Mouse (Mus musculus) c-Kit-positive CD71-positive TER-119-negative erythroid progenitor cells, embryonic 14.5 days (primary cell): ENCODE measurements around the gene Asap2.

Experiments
- DNase-seq: peaks from one replicate; pipeline ENCODE4 v3.0.0-alpha.2; 2013; ENCODE audit warnings: low read depth

Asap2 gene

DNA sequence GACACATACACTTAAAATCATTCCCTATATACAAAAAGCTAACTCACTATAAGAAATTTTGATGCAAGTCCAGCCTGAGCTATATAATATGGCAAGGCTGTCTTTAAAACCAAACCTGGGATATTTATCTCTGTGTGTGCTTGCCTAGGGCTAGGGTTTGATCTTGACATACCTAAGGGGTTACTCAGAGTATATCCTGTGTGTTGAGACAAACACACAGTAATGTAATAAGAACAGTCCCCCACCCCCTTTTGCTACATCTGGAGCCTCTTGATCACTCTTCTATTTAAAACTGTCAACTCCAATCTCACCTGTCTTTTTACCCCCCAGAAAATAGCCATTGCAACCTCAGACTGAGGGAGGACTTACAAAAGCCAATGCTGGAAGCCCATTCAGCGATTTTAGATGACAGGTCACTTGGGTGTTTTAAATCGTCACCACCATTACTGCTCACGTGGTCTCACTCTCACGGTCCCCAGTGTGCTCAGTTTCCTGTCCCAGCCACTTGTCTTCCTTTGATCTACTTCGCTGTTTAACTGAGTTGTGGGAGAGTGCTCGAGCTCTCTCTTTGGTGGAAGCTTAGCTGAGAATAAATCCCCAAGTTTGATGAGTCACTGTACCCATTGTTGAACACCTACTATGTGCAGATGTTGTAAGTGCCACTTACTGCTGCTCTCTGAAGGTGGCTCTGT is 176.8 kb downstream of the Asap2 start:
- no peak for DNase-seq

DNA sequence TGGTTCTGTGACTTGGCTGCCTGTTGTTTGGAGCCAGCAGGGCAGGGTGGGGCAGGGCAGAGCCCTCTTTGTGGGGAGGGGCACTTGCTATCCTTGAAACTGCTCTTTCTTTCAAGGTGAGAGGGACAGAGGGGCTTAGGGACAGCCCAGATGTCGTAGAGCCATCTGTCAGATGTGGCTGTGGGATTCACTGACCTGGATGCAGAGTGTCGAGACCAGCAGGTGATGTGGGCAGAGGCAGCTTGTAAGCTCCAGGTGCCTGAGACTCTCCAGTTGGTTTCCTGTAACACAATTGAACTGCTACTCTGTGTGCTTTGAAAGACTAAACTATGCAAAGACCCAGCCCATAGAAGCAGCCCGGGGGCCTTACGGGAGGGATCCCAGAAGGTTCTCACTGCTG is 177.5 kb downstream of the Asap2 start:
- DNase-seq = no peak

DNA sequence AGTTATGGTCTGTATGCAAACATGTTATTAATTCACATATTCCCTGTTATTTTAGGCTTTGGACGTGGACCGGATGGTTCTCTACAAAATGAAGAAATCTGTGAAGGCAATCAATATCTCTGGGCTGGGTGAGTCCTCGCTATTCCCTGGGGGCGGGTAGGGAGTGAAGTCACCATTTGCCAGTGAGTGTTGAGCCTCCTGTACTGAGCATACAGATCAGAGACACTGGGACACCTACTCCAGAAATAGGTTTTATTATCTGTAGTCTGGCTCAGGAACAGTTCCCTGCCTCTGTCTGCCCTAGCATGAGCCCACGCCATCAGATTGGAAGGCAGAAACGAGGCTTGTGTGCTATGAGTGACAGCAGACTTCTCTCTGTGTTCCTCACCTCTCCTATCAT is 177.9 kb downstream of the Asap2 start:
- no peak for DNase-seq

DNA sequence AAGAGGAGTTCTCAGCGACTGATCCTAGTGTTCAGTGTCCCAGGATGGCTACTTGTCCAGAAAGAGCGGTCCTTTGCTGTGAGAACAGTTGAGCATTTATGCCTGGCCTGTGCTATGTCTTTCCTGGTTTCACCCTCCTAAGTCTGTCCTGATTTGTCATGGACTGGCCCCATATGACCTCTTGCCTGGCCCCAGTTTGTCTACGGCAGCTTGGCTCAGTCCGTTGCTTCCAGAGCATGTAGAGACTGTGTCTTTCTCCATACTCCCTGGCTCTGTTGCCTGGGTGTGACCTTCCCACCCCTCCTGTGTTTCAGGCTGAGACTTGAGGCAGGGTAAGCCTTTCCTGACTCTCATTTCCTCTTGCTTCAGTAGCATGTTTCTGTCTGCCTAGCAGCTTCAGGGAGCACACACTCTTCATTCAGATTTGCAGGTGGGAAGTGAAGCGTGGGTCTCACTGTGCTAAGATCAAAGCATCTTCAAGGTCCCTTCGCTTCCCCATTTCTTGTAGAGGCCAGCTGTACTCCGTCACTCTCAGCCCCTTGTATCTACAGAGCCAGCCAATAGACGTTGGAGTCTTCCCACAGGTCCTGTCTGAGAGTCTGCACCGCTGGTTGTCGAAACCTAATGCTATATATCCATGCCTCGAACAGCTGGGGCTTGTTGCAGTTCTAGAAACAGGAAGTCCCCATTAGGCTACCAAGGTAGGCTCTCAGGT is 181.7 kb downstream of the Asap2 start:
- no peak for DNase-seq

DNA sequence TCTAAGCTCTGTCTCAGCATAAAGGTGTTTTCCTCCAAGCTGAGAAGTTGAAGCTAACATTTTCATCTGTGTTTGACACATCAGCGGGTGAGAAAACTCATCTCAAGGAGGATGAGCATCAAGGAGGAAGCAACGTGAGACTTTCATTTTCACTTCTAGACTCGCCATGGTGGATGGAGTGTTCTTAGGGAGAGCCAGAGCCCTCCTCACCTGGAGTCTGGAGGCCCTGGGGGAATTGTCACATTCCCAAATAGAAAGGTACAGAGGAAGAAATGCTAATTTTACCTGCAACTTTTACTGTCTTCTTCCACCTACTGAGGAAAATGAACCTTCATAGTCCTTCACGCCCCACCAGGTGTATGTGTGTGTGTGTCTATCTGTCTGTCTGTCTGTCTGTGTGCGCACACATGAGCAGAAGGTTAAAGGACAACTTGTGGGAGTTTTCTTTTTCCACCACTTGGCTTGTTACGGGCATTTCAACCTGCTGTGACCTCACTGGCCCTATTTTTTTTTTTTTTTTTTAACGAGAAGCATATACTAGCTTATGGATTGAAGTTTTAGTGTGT is 183.7 kb downstream of the Asap2 start:
- DNase-seq = no peak

DNA sequence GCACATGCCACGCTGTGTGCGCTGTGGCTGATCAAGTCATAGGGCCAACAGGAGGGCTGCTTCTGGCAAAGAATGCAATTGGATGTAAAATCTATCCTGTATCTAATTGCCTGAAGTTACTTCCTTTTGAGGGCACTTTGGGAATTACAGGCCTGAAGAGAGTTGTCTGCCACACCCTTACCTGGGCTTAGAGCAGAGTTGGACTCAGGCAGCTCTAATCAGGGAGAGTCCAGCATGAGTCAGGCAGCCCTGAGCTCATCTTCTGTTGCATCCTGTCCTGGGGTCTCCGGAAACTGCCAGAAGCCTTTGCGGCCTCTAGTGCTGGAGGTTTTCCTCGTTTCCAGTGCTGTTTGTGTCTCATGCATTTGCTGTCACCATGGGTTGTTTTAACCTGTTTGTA is 186.1 kb downstream of the Asap2 start:
- no peak for DNase-seq

DNA sequence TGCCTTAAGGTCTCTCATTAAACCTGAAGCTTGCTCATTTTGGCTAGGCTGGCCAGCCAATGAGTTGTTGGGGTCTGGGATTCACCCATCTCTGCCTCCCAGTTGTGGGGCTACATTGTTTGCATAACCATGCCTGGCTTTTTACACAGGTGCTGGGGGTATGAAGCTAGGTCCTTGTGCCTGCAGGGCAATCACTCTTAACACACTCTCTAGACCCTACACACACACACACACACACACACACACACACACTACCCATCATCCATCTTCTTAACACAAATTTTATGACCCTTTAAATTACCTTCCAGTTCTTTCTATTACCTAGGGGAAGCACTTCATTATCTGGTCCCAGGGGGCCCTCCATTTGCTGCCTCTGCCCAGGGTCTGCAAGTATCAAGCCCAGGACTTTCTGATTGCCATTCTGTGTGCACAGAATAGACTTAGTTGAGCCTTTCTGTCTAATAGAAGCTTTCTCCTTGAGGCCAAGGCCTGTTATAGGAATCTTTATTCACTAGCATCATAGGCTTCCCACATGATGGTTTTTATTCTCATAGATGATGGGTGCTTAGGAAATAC is 187.0 kb downstream of the Asap2 start:
- no peak for DNase-seq

DNA sequence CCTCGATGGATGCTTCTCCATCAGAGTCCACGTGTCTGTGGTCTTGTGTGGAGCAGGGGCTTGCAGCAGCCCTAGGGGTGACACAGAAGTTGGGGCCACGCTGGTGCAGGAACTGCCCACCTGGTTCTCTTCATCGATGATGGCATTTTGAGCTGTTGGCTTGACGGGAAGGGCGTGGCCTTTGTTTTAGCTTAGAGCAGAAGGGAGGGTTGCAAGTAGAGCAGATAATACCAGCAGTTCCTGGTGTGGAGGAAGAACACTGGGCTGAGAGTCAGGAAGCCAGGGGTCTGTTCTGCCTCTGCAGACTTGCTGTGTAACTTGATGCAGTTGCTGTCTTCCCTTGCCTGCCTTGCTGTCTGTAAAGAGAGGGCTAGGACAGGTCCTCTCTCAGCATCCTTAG is 189.8 kb downstream of the Asap2 start:
- no peak for DNase-seq

DNA sequence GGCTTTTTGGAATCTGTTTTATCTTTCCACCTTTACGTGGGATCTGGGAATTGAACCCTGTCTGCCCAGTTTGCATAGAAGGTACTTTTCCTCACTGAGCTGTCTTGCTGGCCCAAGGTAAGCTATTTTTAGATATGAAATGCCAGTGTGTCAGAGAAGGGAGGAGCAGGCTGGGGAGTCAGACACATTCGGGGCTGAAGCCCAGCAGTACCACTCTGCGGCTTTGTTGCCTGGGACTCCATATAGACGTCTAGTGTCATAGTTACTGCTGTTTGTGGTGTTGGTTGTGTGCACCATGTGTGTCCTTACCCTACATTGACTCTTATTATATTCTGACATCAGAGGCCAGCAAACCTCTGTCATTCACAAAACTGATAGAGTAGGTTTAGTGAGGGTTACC is 192.5 kb downstream of the Asap2 start:
- no peak for DNase-seq

DNA sequence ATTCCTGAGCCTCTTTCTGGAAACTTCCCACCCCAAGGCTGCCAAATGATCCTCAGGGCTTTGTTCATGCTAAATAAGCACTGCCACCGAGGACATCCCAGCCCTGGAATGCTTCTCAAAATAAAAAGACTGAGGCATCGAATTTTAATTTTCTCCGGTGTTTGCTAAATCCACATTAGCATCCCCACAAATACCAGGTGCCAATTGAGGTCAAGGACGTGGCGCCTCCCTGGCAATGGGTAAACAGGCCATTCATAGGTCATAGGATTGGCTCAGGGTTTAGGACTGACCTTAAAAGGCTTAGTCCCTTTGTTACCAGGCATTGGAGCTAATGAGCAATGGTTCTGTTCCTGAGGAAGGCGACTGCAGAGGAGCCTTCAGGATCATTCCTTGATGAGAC is 193.1 kb downstream of the Asap2 start:
- DNase-seq = no peak

DNA sequence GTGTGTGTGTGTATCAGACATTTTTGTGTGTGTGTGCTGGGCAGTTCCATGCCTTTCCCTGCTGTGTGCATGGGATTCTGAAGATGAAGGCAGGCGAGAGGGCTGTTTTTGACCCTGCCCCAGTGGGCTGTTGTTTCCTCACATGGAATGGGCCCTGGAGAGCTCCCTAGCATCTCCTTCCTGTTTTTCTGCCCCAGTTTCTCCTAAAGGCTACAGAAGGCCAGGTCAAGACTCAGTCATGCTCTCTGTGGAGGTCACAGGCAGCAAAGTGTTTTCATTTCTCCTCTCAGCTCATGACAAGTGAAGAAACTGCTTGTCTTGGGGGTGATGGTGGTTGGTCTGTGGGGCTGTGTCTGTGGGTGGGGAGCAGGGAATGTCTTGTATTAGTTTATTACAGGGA is 195.9 kb downstream of the Asap2 start:
- DNase-seq = no peak

DNA sequence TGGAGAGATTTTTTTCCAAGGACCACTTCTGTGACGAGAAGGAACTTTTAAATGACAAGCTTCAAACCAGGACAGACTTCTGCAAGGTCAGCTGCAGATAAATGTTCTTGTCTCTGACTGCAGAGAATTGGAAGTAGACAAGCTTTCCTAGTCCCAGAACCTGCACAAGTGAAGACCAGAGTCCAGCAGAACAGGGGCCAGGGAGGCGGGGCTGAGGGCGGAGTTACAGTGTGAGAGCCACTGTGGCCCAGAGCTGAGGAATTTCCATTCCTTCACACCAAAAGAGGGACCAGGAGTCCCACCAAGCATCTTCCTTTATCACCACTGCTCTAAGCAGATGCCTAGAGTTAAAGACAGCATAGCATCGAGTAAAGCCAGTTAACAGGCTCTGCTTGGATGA is 198.6 kb downstream of the Asap2 start:
- no peak for DNase-seq

DNA sequence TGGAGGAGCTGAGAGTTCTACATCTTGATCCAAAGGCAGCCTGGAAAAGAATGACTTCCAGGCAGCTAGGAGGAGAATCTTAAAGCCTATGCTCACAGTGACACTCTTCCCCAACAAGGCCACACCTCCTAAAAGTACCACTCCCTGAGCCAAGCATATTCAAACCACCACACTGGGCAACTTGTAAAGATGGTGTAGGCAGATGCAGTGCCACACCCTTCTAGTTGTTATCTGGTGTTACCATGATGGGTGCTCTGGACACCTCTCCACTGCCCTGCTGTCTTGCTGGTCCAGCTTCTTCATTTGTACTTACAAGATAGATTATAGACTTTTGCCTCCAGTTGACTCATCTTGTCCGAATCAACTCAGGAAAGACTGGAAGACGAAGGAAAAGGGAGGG is 201.3 kb downstream of the Asap2 start:
- no peak for DNase-seq

DNA sequence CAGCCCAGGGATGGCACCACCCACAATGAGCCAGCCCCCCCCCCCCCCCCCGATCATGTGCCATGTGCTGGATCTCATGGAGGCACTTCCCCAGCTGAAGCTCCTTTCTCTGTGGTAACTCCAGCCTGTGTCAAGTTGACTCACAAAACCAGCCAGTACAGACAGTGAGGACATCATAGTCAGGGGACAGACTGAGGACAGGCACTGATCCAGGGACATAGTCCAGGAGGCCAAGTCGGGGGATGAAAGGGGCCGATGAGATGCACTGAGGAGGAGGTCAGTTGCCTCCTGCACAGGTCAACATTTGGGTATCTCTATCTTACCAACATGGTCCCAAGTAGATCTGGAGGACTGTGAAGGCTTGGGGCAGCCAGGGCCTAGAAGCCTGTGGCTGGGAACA is 205.2 kb downstream of the Asap2 start:
- no peak for DNase-seq

DNA sequence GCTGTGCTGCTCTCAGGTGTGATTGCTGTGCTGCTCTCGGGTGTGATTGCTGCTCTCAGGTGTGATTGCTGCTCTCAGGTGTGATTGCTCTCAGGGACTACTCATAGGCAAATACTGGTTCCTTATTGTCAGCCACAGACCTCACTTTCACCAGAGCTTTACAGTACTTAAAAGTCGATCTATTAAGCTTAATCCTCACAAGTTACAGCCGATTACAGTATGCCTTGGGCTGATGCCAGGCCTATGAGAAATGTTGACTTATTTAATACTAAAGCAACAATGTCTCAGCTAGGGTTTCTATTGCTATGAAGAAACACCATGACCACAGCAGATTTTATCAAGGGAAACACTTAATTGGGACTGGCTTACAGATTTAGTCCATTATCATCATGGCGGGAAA is 206.2 kb downstream of the Asap2 start:
- DNase-seq = no peak

DNA sequence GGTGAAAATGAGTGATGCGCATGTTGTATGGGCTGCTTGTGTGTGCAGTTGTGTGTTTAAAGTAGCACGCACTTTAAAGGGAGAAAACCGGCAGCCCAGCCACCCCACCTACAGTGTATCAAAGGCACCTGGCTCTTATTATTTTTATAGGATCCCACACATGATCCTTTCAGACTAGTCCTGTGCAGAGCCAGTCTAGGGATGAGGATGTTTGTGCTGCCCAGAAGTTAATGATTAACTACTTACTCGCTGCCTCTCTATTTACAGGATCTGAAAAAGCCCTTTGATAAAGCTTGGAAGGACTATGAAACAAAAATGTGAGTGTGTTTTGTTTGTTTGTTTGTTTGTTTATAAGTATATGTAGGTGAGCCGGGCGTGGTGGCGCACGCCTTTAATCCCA is 210.4 kb downstream of the Asap2 start:
- DNase-seq = no peak

DNA sequence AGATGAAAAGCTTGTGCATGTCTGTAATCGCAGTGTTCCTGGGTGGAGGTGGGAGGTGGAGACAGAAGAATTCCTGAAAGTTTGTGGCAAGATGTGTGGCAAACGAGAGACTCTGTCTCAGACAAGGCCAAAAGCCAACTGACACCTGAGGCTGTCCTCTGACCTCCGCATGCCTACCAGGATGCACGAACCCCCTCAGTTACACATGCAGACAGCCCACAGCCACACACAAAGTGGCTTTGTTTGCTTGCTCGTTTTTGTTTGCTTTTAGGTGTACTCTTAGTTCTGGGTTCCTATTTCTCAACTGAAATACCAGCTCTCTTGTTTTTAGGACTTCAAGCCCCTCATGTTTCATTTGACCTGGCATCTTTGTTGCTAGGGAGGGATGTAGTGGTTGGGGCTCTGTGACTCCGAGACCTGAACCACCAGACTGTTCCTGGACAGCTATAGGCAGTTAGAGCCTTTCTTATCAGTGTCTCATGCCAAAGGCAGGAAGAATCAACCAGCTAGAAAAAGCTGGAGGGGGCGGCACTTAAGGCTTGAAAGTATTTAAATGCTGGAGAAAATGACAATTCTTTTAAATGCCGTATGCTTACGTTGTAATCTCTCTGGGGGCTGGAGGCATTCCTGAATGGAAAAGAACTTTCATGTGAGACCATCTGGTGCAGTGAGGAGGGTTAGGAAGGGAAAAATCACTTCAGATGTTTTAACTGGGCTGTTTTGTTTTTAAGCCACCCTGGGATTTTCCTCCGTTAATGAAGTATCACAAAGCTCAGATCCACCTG is 211.4 kb downstream of the Asap2 start:
- no peak for DNase-seq

DNA sequence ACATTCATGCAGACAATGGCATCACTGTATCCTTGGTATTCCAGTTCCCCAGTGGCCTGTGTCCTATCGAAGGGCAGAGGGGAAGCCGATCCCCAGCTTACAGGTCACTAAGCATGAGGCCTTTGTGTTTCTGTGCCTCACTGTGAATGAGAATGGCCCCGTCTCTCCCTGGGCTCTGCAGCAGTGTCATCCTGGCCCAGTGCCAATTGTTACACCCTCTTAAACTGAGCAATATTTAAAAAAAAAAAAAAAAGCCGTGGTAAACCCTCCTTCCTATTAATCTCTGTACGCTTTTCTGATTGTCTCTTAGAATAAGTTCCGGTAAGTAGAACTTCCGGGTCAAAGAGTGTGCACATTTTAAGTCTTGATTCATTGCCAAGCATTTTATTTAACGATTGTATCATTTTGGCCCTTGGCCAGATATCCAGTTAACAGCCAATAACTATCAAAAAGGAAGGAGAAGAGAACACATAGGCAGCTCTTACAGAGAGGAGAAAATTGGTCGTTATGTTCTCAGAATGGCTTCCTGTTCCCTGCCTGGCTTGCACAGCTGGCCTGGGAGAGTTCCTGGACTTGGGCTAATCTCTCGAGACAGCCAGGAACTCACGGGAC is 214.5 kb downstream of the Asap2 start:
- DNase-seq = no peak

DNA sequence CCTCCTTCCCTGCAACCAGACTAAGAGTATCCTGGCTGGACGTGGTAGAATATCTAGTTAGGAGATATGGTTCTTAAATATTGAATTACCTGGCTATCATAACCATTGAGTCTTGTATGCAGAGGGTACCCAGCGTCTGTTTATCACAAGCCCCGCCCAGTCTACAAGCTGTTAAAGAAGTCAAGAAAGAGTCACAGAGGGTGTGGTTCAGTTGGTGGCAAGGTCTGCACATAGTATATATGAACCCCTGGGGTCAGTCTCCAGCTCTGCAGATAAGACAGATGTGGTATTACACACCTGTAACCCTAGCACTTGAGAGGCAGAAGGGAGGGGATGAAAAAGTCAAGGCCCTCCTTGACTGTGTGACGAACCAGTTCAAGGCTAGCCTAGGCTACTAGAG is 215.5 kb downstream of the Asap2 start:
- DNase-seq = no peak

DNA sequence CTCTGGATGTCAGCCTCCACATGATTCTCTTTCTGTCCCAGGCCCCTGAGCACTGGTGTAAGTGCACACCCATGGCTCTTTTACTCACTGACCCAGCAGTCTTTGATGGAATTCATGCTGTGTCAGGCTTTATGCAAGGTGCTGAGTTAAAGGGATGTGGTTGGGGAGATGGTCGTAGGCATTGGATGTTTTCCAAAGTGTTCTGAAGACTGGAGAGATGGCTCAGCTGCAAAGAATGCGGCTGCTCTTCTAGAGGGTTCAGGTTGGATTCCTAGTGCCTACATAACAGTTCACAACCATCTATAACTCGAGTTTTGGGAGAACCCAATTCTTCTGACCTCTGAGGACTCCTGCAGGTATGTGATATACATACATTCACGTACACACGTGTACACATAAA is 217.2 kb downstream of the Asap2 start:
- DNase-seq = no peak

DNA sequence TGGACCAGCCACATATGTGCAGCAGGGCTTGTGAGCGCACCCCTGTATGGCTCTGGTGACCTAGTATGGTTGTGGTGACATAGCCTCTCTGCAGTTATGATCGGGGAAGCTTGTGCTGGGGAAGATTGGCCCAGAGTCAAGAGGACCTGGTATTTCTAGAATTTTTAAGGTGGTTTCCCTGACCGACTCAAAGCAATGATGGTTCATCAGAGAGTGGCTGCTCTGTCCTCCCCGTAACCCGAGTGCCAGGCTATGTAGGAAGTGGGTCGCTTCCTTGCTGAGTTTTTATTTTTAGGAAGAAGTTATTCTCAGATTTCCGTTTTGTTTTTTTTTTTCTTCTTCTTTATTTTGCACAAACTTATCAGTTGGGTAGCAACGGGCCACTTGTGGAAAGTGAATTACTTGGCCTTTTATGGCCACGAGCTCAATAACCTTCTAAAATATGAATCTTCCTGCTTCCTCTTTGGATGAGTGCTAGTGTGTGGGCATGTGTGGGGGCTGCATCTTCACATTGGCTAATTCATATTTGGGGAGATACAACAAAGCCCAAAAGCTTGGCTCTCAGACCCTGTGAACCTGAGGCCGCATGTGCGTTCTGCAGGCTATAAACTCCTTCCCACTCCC is 218.0 kb downstream of the Asap2 start:
- DNase-seq = no peak

DNA sequence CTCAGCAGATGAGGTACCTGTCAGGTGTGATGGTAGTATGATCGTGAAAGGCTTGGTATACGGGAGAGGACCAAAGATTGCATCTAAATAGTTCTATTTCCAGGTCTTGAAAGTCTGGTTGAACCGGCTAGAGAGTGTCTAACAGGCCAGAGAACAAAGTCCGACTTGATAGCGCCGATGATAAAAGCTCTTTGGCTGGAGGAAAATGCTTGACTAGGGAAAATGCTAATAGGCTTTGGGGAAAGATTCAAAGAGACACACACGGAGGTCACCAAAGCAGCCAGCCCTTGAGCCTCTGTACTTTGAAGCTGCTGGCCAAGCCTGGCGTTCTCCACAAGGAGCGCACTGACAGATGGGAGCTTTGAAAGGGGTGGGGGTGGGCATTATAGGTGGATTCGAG is 219.0 kb downstream of the Asap2 start:
- no peak for DNase-seq
